Mouse (Mus musculus): ENCODE measurements around the gene Slc17a7.

DNA sequence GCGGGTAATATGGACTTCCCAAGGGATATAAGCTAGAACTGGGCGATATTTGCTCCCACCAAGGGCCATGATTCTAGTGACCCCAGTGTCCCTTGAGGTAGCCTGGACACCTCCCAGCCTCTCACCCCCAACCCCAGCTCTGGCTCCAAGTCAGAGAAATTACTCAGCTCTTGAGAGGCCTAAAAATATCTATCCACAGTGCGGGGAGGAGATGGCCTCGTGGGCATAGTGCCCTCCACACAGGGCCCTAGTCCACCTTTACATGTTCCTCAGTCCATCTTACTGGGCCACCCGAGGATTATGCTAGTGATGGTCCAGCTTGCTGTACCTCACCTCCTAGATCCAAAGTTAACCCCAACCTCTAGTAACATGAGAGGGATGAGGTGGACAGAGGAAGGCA is 1.1 kb downstream of the Slc17a7 start:
- TF ChIP-seq CTCF (IDR thresholded peaks at IDR 0.05): no peak
- no peak for TF ChIP-seq EP300 (IDR thresholded peaks at IDR 0.05)
